Mouse (Mus musculus) CH12.LX (cell line): Measurements from ENCODE around the gene Sema3g. TPM values are rescaled to one million over a fixed set of nuclear protein-coding genes. Genes with fewer than 3 reads are reported as not detected.

Experiments used
- DNase-seq: peaks from one replicate; pipeline ENCODE4 v3.0.0-alpha.2; 2013; ENCODE audit errors: extremely low read depth
- H3K27ac ChIP-seq: 2 replicates; pipeline ENCODE4 v1.5.1; 2012; ENCODE audit warnings: low read depth, mild to moderate bottlenecking, control low read depth, moderate library complexity; ENCODE audit not compliant: insufficient read depth
- H3K27me3 ChIP-seq: replicated peaks from 2 replicates; pipeline ENCODE3; 2012; ENCODE audit warnings: inconsistent platforms
- H3K36me3 ChIP-seq, 2 experiments: replicated peaks in 1 of 2; 2 replicates each; pipeline versions ENCODE3 to v1.6.1; 2012; ENCODE audit warnings: inconsistent platforms in 1 of 2, low read length in 1 of 2, mild to moderate bottlenecking in 1 of 2, mixed read lengths in 1 of 2, moderate library complexity in 1 of 2; ENCODE audit not compliant: control insufficient read depth in 1 of 2, insufficient read depth in 1 of 2
- H3K4me1 ChIP-seq, 2 experiments: 2 replicates each; pipeline ENCODE4 v1.6.1; 2012; ENCODE audit warnings: inconsistent platforms in 1 of 2, moderate library complexity in 1 of 2; ENCODE audit not compliant: insufficient read depth in 2 of 2, control insufficient read depth in 1 of 2
- H3K4me2 ChIP-seq: 2 replicates; pipeline ENCODE4 v1.6.1; 2012; ENCODE audit warnings: low read depth, mild to moderate bottlenecking, control low read depth; ENCODE audit not compliant: poor library complexity, insufficient read depth, severe bottlenecking
- H3K4me3 ChIP-seq, 3 experiments: fragments of 150-350 bp in 1 of 3; sonication (generic) in 1 of 3; replicated peaks in 1 of 3; 2 replicates each; pipeline versions ENCODE3 to v1.5.1; 2011 to 2012; ENCODE audit warnings: low read depth in 2 of 3, low read length in 2 of 3, mild to moderate bottlenecking in 2 of 3, moderate library complexity in 2 of 3, control low read depth in 1 of 3, improper control_type of control experiment in 1 of 3, inconsistent platforms in 1 of 3, mixed read lengths in 1 of 3; ENCODE audit not compliant: poor library complexity in 1 of 3
- H3K79me2 ChIP-seq: replicated peaks from 2 replicates; pipeline ENCODE4 v1.6.1; 2012; ENCODE audit warnings: mild to moderate bottlenecking, moderate library complexity; ENCODE audit not compliant: control insufficient read depth, poor library complexity, insufficient read depth, severe bottlenecking; ENCODE audit errors: extremely low read depth
- H3K9ac ChIP-seq: 2 replicates; pipeline ENCODE4 v1.6.1; 2012; ENCODE audit warnings: low read depth, mild to moderate bottlenecking, control low read depth, moderate library complexity; ENCODE audit not compliant: insufficient read depth
- H3K9me3 ChIP-seq: replicated peaks from 2 replicates; pipeline ENCODE3; 2012; ENCODE audit warnings: low read length, inconsistent platforms, mixed read lengths
- BHLHE40 ChIP-seq: IDR thresholded peaks from 2 replicates; pipeline ENCODE4 v1.6.1; 2011; ENCODE audit warnings: mild to moderate bottlenecking, low read depth, low read length, improper control_type of control experiment
- CHD2 ChIP-seq: IDR thresholded peaks from 2 replicates; pipeline ENCODE4 v1.6.1; 2011; ENCODE audit warnings: low read length, improper control_type of control experiment
- CTCF ChIP-seq, 2 experiments: IDR thresholded peaks in 1 of 2; conservative IDR thresholded peaks in 1 of 2; 2 replicates each; pipeline ENCODE4 v1.5.1; 2011 to 2012; ENCODE audit warnings: low read depth in 2 of 2, low read length in 2 of 2, improper control_type of control experiment in 1 of 2, inconsistent platforms in 1 of 2, mild to moderate bottlenecking in 1 of 2, moderate library complexity in 1 of 2
- ELF1 ChIP-seq: IDR thresholded peaks from 2 replicates; pipeline ENCODE4 v1.6.1; 2014; ENCODE audit warnings: low read depth, mild to moderate bottlenecking, inconsistent platforms, low read length, improper control_type of control experiment
- EP300 ChIP-seq: IDR thresholded peaks from 2 replicates; pipeline ENCODE4 v1.6.1; 2011; ENCODE audit warnings: low read length, improper control_type of control experiment
- ETS1 ChIP-seq: conservative IDR thresholded peaks from 2 replicates; pipeline ENCODE4 v1.6.1; 2012; ENCODE audit warnings: low read depth, mild to moderate bottlenecking, inconsistent platforms, low read length, improper control_type of control experiment, moderate library complexity
- HCFC1 ChIP-seq: IDR thresholded peaks from 2 replicates; pipeline ENCODE4 v1.6.1; 2012; ENCODE audit warnings: low read depth, mild to moderate bottlenecking, inconsistent platforms, low read length, improper control_type of control experiment
- IRF4 ChIP-seq: IDR thresholded peaks from 2 replicates; pipeline ENCODE4 v1.6.1; 2014; ENCODE audit warnings: low read depth, mild to moderate bottlenecking, inconsistent platforms, low read length, improper control_type of control experiment
- JUN ChIP-seq: IDR thresholded peaks from 2 replicates; pipeline ENCODE4 v1.6.1; 2011; ENCODE audit warnings: low read depth, mild to moderate bottlenecking, low read length, improper control_type of control experiment, moderate library complexity; ENCODE audit not compliant: insufficient read depth
- KAT2A ChIP-seq: IDR thresholded peaks from 2 replicates; pipeline ENCODE4 v1.6.1; 2012; ENCODE audit warnings: low read length, improper control_type of control experiment, inconsistent platforms; ENCODE audit not compliant: insufficient replicate concordance
- MAFK ChIP-seq: IDR thresholded peaks from 2 replicates; pipeline ENCODE4 v1.6.1; 2011; ENCODE audit warnings: low read length, improper control_type of control experiment; ENCODE audit not compliant: insufficient replicate concordance
- MAZ ChIP-seq: IDR thresholded peaks from 2 replicates; pipeline ENCODE4 v1.6.1; 2012; ENCODE audit warnings: low read depth, mild to moderate bottlenecking, inconsistent platforms, low read length, improper control_type of control experiment, moderate library complexity
- MEF2A ChIP-seq: IDR thresholded peaks from 2 replicates; pipeline ENCODE4 v1.6.1; 2014; ENCODE audit warnings: low read depth, mild to moderate bottlenecking, inconsistent platforms, low read length, improper control_type of control experiment, borderline replicate concordance
- NELFE ChIP-seq: IDR thresholded peaks from 2 replicates; pipeline ENCODE4 v1.6.1; 2011; ENCODE audit warnings: low read depth, low read length, improper control_type of control experiment
- NRF1 ChIP-seq: IDR thresholded peaks from 2 replicates; pipeline ENCODE4 v1.6.1; 2014; ENCODE audit warnings: low read depth, mild to moderate bottlenecking, inconsistent platforms, low read length, improper control_type of control experiment, moderate library complexity
- POLR2A ChIP-seq: IDR thresholded peaks from 2 replicates; pipeline ENCODE4 v1.6.1; 2011; ENCODE audit warnings: low read depth, mild to moderate bottlenecking, improper control_type of control experiment, low read length
- RAD21 ChIP-seq: IDR thresholded peaks from 2 replicates; pipeline ENCODE4 v1.6.1; 2011; ENCODE audit warnings: low read depth, mild to moderate bottlenecking, low read length, improper control_type of control experiment, moderate library complexity
- RCOR1 ChIP-seq: conservative IDR thresholded peaks from 2 replicates; pipeline ENCODE4 v1.6.1; 2012; ENCODE audit warnings: low read depth, mild to moderate bottlenecking, inconsistent platforms, low read length, improper control_type of control experiment
- TCF12 ChIP-seq: IDR thresholded peaks from 2 replicates; pipeline ENCODE4 v1.6.1; 2014; ENCODE audit warnings: low read depth, mild to moderate bottlenecking, inconsistent platforms, low read length, improper control_type of control experiment
- USF2 ChIP-seq: conservative IDR thresholded peaks from 2 replicates; pipeline ENCODE4 v1.6.1; 2011; ENCODE audit warnings: low read depth, low read length, improper control_type of control experiment
- ZC3H11A ChIP-seq: IDR thresholded peaks from 2 replicates; pipeline ENCODE4 v1.6.1; 2012; ENCODE audit warnings: low read depth, mild to moderate bottlenecking, inconsistent platforms, low read length, improper control_type of control experiment
- dilution Hi-C: fragments of 300-500 bp; cut with MboI; formaldehyde crosslinking; loops from 2 replicates; pipeline ENCODE4 v1.14.3; 2020; ENCODE audit warnings: low sequenced_read_pairs; ENCODE audit not compliant: extremely low pct_unique_long_range_greater_than_20kb, extremely low pct_ligation_motif_present
- in situ Hi-C: fragments of 300-500 bp; cut with MboI; formaldehyde crosslinking; loops from 3 replicates; pipeline ENCODE4 v1.14.3; 2019; ENCODE audit warnings: low sequenced_read_pairs, low pct_ligation_motif_present, low pct_unique_long_range_greater_than_20kb, mixed read lengths
- polyA plus RNA-seq: library from polyadenylated mRNA; unstranded; fragments of >175 nt; gene quantifications from 2 replicates; pipeline ENCODE4 v1.2.1, GENCODE M21; 2012; ENCODE audit warnings: low read depth; ENCODE audit not compliant: insufficient read length
- total RNA-seq, 2 experiments: library from RNA; depleted of rRNA; stranded (reverse); fragments of 300-350 nt in 1 of 2; fragments of >200 nt in 1 of 2; gene quantifications; 2 replicates each; pipeline ENCODE4 v1.2.3; 2012 to 2014

Gene Sema3g
- total and polyA plus RNA-seq, 3 experiments = 0.36 to 1.1 (median 0.94) TPM

GRCm38 (mm10) chr14:31226978-31227377 lies 9.3 kb downstream of the Sema3g start:
- dilution Hi-C loops = no loop called here

GRCm38 (mm10) chr14:31228234-31228633 lies 10.6 kb downstream of the Sema3g start:
- H3K9me3 ChIP-seq = no peaks in the 10 kb centered on the region
- peaks cover 0 to 7% of the 10 kb centered on the region in 2 experiments for H3K36me3 ChIP-seq
- peaks cover 14% of the 10 kb centered on the region for H3K27me3 ChIP-seq
- no peaks in the 10 kb centered on the region for H3K79me2 ChIP-seq
- peak overlapping the region; percentile 7; the same call in 1 of the 2 replicates for H3K9ac ChIP-seq
- peaks cover 15 to 29% of the 10 kb centered on the region in 2 experiments for H3K4me1 ChIP-seq
- H3K4me2 ChIP-seq = peak overlapping the region; percentile 38
- dilution Hi-C loops = no loop called here
- in situ Hi-C loops = no loop called here
- TF ChIP-seq ELF1 = peak; percentile 53
- peak; percentile 60 for TF ChIP-seq EP300
- TF ChIP-seq HCFC1 = no peak
- TF ChIP-seq USF2 = no peak
- 0 out of 2 replicates have a peak, but pooled peaks have one; percentile 40 for TF ChIP-seq KAT2A
- TF ChIP-seq MAFK = no peak
- peak; percentile 37; the same call in 1 of the 2 replicates for TF ChIP-seq POLR2A
- no peak for TF ChIP-seq NELFE
- no peak for TF ChIP-seq JUN
- peak; percentile 56; the same call in 1 of the 2 replicates for TF ChIP-seq MEF2A
- 0 out of 2 replicates have a peak, but pooled peaks have one; percentile 49 for TF ChIP-seq RCOR1
- TF ChIP-seq IRF4 = peak; percentile 61; the same call in 1 of the 2 replicates
- TF ChIP-seq RAD21 = no peak
- TF ChIP-seq ZC3H11A = no peak
- TF ChIP-seq ETS1 = peak; percentile 53
- no peak for TF ChIP-seq CTCF (conservative IDR thresholded peaks at IDR 0.05 in 1 of 2, IDR thresholded peaks at IDR 0.05 in 1 of 2; ENCODE audit: low read depth in 2 of 2, low read length in 2 of 2)
- TF ChIP-seq CHD2 = peak; percentile 27; the same call in 1 of the 2 replicates
- peak; percentile 53; the same call in 1 of the 2 replicates for TF ChIP-seq BHLHE40
- peak; percentile 75 for TF ChIP-seq TCF12
- TF ChIP-seq, all 38 proteins: peak for 11
- no peak overlapping the region for H3K4me3 ChIP-seq
- DNase-seq = peak; percentile 41
- H3K27ac ChIP-seq = no peak overlapping the region

More at GRCm38 (mm10) chr14:31226978-31227377, 9.3 kb downstream of the Sema3g start:
- H3K36me3 ChIP-seq = peaks cover 0 to 10% of the 10 kb centered on the region in 2 experiments
- TF ChIP-seq TCF12 (no peak), NRF1 (no peak), MAZ (no peak), HCFC1 (no peak), BHLHE40 (no peak), ZC3H11A (no peak), EP300 (no peak), USF2 (no peak)
- TF ChIP-seq, all 38 proteins: peak for 0
- Histone ChIP-seq H3K4me1 (peaks cover 12 to 18% of the 10 kb centered on the region in 2 experiments), H3K4me2 (no peak overlapping the region), H3K4me3 (no peak overlapping the region), H3K27me3 (peaks cover 13% of the 10 kb centered on the region), H3K79me2 (no peaks in the 10 kb centered on the region), H3K9me3 (no peaks in the 10 kb centered on the region), H3K9ac (no peak overlapping the region), H3K27ac (no peak overlapping the region)
- in situ Hi-C loops = no loop called here
- DNase-seq = no peak
